Mouse (Mus musculus) cerebellum, postnatal 10 days (tissue): Measurements from ENCODE around the gene Gm10842.

Source experiments
- DNase-seq, 2 experiments: peaks; one replicate each; pipeline ENCODE4 v3.0.0; 2021; ENCODE audit warnings: mixed read lengths in 2 of 2

Gene Gm10842

GRCm38 (mm10) chr11:105153068-105153833 is 6.6 kb downstream of the Gm10842 start:
- DNase-seq, result peak; percentile 65 to 67

- no peak for DNase-seq
Measured at GRCm38 (mm10) chr11:105155915-105156314, 9.2 kb downstream of the Gm10842 start.

- no peak for DNase-seq
Measured at GRCm38 (mm10) chr11:105156748-105157267, 10.1 kb downstream of the Gm10842 start.

- no peak for DNase-seq
Measured at GRCm38 (mm10) chr11:105158047-105158446, 11.4 kb downstream of the Gm10842 start.

GRCm38 (mm10) chr11:105159673-105160360 is 13.1 kb downstream of the Gm10842 start:
- no peak for DNase-seq

GRCm38 (mm10) chr11:105161411-105161810 is 14.7 kb downstream of the Gm10842 start:
- DNase-seq, result no peak

GRCm38 (mm10) chr11:105164516-105165510 is 18.1 kb downstream of the Gm10842 start:
- no peak for DNase-seq

- DNase-seq, result no peak
Measured at GRCm38 (mm10) chr11:105166780-105167179, 20.1 kb downstream of the Gm10842 start.

GRCm38 (mm10) chr11:105178516-105178915 is 31.8 kb downstream of the Gm10842 start, which contains the start of gene Tlk2:
Tlk2 (plus strand) TSS chr11:105178807.
- DNase-seq, result no peak

GRCm38 (mm10) chr11:105179523-105179922 is 32.8 kb downstream of the Gm10842 start:
- DNase-seq, result peak in 1 of 2 experiments; percentile 16

GRCm38 (mm10) chr11:105180471-105181091 is 33.9 kb downstream of the Gm10842 start:
- DNase-seq, result peak; percentile 70 to 72

GRCm38 (mm10) chr11:105181126-105181637 is 34.5 kb downstream of the Gm10842 start:
- DNase-seq, result peak; percentile 98

- DNase-seq, result peak; percentile 60 to 72
Measured at GRCm38 (mm10) chr11:105181689-105182460, 35.2 kb downstream of the Gm10842 start.

- DNase-seq, result no peak
Measured at GRCm38 (mm10) chr11:105182461-105182855, 35.8 kb downstream of the Gm10842 start.

GRCm38 (mm10) chr11:105184678-105185077 is 38.0 kb downstream of the Gm10842 start:
- peak in 1 of 2 experiments; percentile 23 for DNase-seq

- DNase-seq, result no peak
Measured at GRCm38 (mm10) chr11:105192186-105192585, 45.5 kb downstream of the Gm10842 start.
